Mouse (Mus musculus) retina, embryonic 14.5 days (tissue): Measurements from ENCODE around the gene Elk3.

ENCODE experiments used
- DNase-seq: peaks from one replicate; pipeline ENCODE4 v3.0.0-alpha.2; 2015; ENCODE audit warnings: low spot score

The Elk3 gene

GRCm38 (mm10) chr10:93293621-93294020, 17.3 kb downstream of the Elk3 start:
- DNase-seq: no peak

GRCm38 (mm10) chr10:93291843-93292242, 19.1 kb downstream of the Elk3 start:
- peak; percentile 92 for DNase-seq

- peak; percentile 81 for DNase-seq
Observed at GRCm38 (mm10) chr10:93291352-93291751, 19.6 kb downstream of the Elk3 start.

- no peak for DNase-seq
Observed at GRCm38 (mm10) chr10:93289404-93289803, 21.5 kb downstream of the Elk3 start.

GRCm38 (mm10) chr10:93288336-93288735, 22.6 kb downstream of the Elk3 start:
- DNase-seq: no peak

- no peak for DNase-seq
Observed at GRCm38 (mm10) chr10:93287551-93288145, 23.3 kb downstream of the Elk3 start.

GRCm38 (mm10) chr10:93285489-93285888, 25.4 kb downstream of the Elk3 start:
- no peak for DNase-seq

- no peak for DNase-seq
Observed at GRCm38 (mm10) chr10:93283258-93283657, 27.7 kb downstream of the Elk3 start.

GRCm38 (mm10) chr10:93282526-93282964, 28.4 kb downstream of the Elk3 start:
- no peak for DNase-seq

GRCm38 (mm10) chr10:93281092-93281491, 29.8 kb downstream of the Elk3 start:
- DNase-seq: no peak

GRCm38 (mm10) chr10:93280586-93280985, 30.3 kb downstream of the Elk3 start:
- no peak for DNase-seq

- DNase-seq: no peak
Observed at GRCm38 (mm10) chr10:93279062-93279461, 31.9 kb downstream of the Elk3 start.

GRCm38 (mm10) chr10:93278361-93278760, 32.6 kb downstream of the Elk3 start:
- DNase-seq: no peak

- DNase-seq: no peak
Observed at GRCm38 (mm10) chr10:93276857-93277256, 34.1 kb downstream of the Elk3 start.

GRCm38 (mm10) chr10:93276349-93276763, 34.6 kb downstream of the Elk3 start:
- peak; percentile 72 for DNase-seq

GRCm38 (mm10) chr10:93275212-93276136, 35.5 kb downstream of the Elk3 start:
- peak; percentile 64 for DNase-seq

- peak; percentile 41 for DNase-seq
Observed at GRCm38 (mm10) chr10:93274277-93274696, 36.6 kb downstream of the Elk3 start.

- peak; percentile 32 for DNase-seq
Observed at GRCm38 (mm10) chr10:93272986-93273982, 37.7 kb downstream of the Elk3 start.

GRCm38 (mm10) chr10:93271831-93272230, 39.1 kb downstream of the Elk3 start:
- DNase-seq: no peak

GRCm38 (mm10) chr10:93270889-93271460, 40.0 kb downstream of the Elk3 start:
- no peak for DNase-seq

- DNase-seq: no peak
Observed at GRCm38 (mm10) chr10:93269744-93270143, 41.2 kb downstream of the Elk3 start.

GRCm38 (mm10) chr10:93268339-93268738, 42.6 kb downstream of the Elk3 start:
- no peak for DNase-seq
